ENCODE assay signal across 8 mouse cellular contexts in the genomic region with DNA sequence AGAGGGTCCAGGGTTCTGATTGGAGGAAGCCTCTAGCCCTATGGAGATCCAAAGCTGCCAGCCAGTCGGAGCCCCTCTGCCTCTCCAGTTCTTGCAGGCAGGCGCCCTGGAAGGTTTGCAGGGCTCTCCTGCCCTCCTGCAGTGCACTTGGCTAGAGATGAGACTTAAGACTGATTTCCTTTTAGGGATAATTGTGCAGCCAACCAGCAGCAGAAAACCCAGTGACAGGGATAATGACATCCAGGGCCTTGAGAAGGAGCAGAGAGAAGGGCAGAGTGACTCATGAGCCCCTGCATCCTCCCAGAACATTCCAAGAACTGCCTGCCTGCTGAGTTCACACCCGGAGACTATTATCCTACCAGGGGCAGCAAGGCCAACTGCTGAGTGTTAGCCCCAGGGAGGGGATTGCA. TPM values are rescaled to one million over a fixed set of nuclear protein-coding genes. Genes with fewer than 3 reads are reported as not detected.
A peak's percentile ranks its signal among the peaks of the same experiment; 100 is the strongest.
DNase-seq lines count a peak whose midpoint lies in the region; ATAC-seq lines count a peak whose summit lies in the region.

No protein-coding gene starts in this region.

- no peaks in the 10 kb centered on the region for H3K9me3 ChIP-seq in kidney, embryonic 16.5 days (ENCODE audit: low read length)
- H3K9me3 ChIP-seq in embryonic facial prominence, embryonic 14.5 days (ENCODE audit: control insufficient read depth, low read length): no peaks in the 10 kb centered on the region

- WGBS in kidney, embryonic 16.5 days: 24% methylated on average over 3 of the region's 3 CpGs
- 13% methylated on average over 3 of the region's 3 CpGs for WGBS in embryonic facial prominence, embryonic 14.5 days

- ATAC-seq in kidney, embryonic 16.5 days (ENCODE audit: low FRiP score, low TSS enrichment): no peak
- ATAC-seq in embryonic facial prominence, embryonic 14.5 days (ENCODE audit: low read depth): peak; percentile 32; the same call in 1 of the 2 replicates

- no peak overlapping the region; the same call in 1 of the 2 replicates for H3K9ac ChIP-seq in kidney, embryonic 16.5 days (replicated peaks; ENCODE audit: low read length)
- no peak overlapping the region for H3K9ac ChIP-seq in embryonic facial prominence, embryonic 14.5 days (ENCODE audit: low read depth, low read length)

- H3K4me3 ChIP-seq in kidney, embryonic 16.5 days (ENCODE audit: low read length): no peak overlapping the region
- H3K4me3 ChIP-seq in embryonic facial prominence, embryonic 14.5 days (ENCODE audit: low read depth, low read length): no peak overlapping the region

- H3K27ac ChIP-seq in kidney, embryonic 16.5 days (ENCODE audit: low read length): peak overlapping the region; percentile 71
- peak overlapping the region; percentile 19 for H3K27ac ChIP-seq in embryonic facial prominence, embryonic 14.5 days (replicated peaks; ENCODE audit: low read depth, low read length)

- H3K4me1 ChIP-seq in kidney, embryonic 16.5 days (ENCODE audit: insufficient read depth, low read length): peaks cover 48% of the 10 kb centered on the region
- peaks cover 33% of the 10 kb centered on the region for H3K4me1 ChIP-seq in embryonic facial prominence, embryonic 14.5 days (ENCODE audit: control insufficient read depth, insufficient read depth, low read length)

- H3K36me3 ChIP-seq in kidney, embryonic 16.5 days (ENCODE audit: insufficient read depth, low read length): no peaks in the 10 kb centered on the region
- H3K36me3 ChIP-seq in embryonic facial prominence, embryonic 14.5 days (ENCODE audit: control insufficient read depth, insufficient read depth, low read length): no peaks in the 10 kb centered on the region

- no peak for DNase-seq in kidney, adult 18-20 months
- DNase-seq in ZHBTc4 (ENCODE audit: low read depth, low spot score): peak; percentile 71
- peak; percentile 58 for DNase-seq in embryonic facial prominence, embryonic 14.5 days (ENCODE audit: low spot score)
- DNase-seq in lung, postnatal 36 days: peak; percentile 28
- DNase-seq in natural killer cell, adult 2 months (ENCODE audit: low spot score in 2 of 2): no peak
- no peak for DNase-seq in left cerebral cortex, adult 8-10 months (ENCODE audit: low spot score in 2 of 2)
- DNase-seq in cerebellum, postnatal 36 days: no peak

- no peaks in the 10 kb centered on the region for H3K27me3 ChIP-seq in kidney, embryonic 16.5 days (ENCODE audit: insufficient read depth, low read length)
- no peaks in the 10 kb centered on the region for H3K27me3 ChIP-seq in embryonic facial prominence, embryonic 14.5 days (replicated peaks; ENCODE audit: control insufficient read depth, insufficient read depth, low read length)

- H3K4me2 ChIP-seq in kidney, embryonic 16.5 days (replicated peaks; ENCODE audit: low read depth, low read length): no peak overlapping the region
- H3K4me2 ChIP-seq in embryonic facial prominence, embryonic 14.5 days (ENCODE audit: low read depth, low read length): no peak overlapping the region

RNA-seq across cellular contexts. Expression of a gene that starts 26.5 kb away (rescaled TPM):
- 120 and 126 TPM in 2 replicates for polyA plus RNA-seq in kidney, embryonic 16.5 days (2015; fragmentation: Nextera tagmentation; extraction: Ambion mirVana)
- 93.4 and 95.4 TPM in 2 replicates for polyA plus RNA-seq in embryonic facial prominence, embryonic 14.5 days (2014; fragmentation: Nextera tagmentation; extraction: Ambion mirVana)
- total RNA-seq in left cerebral cortex, adult 8-10 months (2022): 10 to 100 TPM; 46.7 to 58.2 (median 53.1) TPM

Comparison
In these comparisons a context has a peak if more than half of its experiments do, and no peak if none do; other contexts are left out.
1. DNase-seq: peak in ZHBTc4 (single experiment), embryonic facial prominence, embryonic 14.5 days (single experiment) and lung, postnatal 36 days (single experiment); none in kidney, adult 18-20 months (single experiment), natural killer cell, adult 2 months (0 of 2), left cerebral cortex, adult 8-10 months (0 of 2) and cerebellum, postnatal 36 days (0 of 2).